Mouse (Mus musculus): ENCODE results near the gene Fbxl15. TPM values are rescaled to one million over a fixed set of nuclear protein-coding genes. Genes with fewer than 3 reads are reported as not detected.

Gene Fbxl15
- total RNA-seq, 1 experiment from 2014 or later = 3.5 TPM

DNA sequence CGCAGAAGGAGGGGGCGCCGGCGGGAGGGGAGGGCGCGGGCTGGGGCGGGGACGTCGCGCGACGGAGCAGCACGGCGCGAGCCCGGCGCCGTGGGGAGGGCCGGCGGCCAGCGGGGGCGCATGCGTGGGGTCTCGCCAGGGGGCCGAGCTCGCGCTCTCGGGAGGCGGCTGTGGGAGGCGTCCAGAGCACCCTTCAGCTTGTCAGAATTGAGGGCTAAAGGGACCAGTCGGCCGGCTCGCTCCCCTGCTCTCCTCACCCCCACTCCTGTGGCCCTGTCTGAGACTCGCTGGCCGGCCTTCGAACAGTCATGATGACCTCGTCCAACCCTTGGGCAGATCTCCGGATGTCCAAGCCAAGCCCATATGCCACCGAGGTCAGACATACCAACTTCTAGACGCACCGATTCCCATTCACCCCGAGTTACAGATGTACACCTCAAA lies 9.9 kb upstream of the Fbxl15 start:
- no peak for ATAC-seq (replicated peaks in 1 of 2; ENCODE audit: insufficient read depth in 1 of 2, low FRiP score in 2 of 2, low TSS enrichment in 1 of 2, low read depth in 1 of 2, poor library complexity in 2 of 2, severe bottlenecking in 2 of 2)

DNA sequence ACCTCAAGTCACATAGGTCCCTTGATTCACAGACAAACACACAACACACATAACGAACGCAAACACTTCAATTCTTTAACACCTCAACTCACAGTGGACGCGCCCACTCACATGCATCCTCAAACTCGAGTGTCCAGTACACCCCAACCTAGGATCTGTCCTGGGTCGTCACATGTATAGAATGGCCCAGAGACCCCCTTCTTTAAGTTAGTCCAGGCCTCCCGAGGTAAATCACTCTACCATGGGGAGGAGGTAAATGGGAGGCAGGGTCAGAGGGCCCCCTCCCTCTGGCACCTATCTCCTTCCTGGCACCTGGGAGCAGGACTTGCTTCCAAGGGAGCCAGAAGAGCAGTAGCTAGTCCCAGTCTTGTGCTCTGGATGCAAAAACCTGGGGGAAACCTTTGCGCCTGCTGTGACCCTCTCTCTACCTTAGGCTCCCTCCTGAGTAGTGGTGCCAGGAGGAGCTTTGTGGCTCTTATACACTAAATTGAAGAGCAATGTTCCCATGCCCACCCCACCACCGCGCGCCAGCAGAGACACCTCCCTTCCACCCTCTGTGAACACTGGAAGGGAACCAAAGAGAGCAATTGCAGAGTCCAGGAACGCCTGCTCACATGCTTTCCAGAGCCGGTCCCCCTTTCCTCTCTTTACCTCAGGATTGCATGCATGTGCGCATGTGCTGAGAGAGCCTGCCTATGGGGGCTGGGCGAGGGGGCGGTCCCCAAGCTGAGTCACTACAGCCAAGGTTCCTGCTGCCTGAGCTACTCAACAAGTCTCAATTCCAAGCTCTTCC lies 9.2 kb upstream of the Fbxl15 start:
- 0 out of 4 replicates have a peak, but pooled peaks have one; percentile 15 for ATAC-seq (replicated peaks in 1 of 2; ENCODE audit: insufficient read depth in 1 of 2, low FRiP score in 2 of 2, low TSS enrichment in 1 of 2, low read depth in 1 of 2, poor library complexity in 2 of 2, severe bottlenecking in 2 of 2)

DNA sequence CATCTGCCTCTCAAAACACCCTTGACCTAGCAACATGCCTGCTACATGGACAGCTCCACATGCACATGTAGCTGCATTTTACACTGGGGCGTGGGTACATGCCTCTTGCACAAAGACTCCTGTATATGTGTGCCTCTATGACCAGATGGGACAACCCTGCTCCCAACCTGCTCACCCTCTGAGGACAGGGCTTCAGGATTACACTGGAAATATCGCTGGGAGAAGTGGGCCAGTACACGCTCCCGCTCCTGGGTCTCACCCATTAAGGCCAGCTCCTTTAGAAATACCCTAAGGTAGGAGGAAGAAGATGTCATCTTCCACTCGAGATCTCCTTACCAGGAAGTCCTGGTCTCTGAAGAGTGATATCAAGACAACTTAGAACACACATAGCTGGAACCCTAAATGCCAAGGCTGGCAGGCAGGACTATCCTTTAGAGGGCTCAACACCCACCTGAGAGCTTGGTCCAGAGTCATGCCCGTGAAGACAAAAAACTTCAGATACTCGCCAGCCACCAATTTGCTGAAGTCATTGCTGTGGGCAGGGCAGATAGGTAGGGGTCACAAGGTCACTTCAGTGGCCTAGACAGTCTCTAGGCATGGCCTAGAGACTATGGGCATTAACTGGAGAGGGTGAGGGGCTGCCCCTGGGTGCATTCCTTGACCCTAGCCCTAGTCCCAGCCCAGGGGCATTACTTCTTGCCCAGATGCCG lies 7.8 kb upstream of the Fbxl15 start:
- no peak for ATAC-seq (replicated peaks in 1 of 2; ENCODE audit: insufficient read depth in 1 of 2, low FRiP score in 2 of 2, low TSS enrichment in 1 of 2, low read depth in 1 of 2, poor library complexity in 2 of 2, severe bottlenecking in 2 of 2)

DNA sequence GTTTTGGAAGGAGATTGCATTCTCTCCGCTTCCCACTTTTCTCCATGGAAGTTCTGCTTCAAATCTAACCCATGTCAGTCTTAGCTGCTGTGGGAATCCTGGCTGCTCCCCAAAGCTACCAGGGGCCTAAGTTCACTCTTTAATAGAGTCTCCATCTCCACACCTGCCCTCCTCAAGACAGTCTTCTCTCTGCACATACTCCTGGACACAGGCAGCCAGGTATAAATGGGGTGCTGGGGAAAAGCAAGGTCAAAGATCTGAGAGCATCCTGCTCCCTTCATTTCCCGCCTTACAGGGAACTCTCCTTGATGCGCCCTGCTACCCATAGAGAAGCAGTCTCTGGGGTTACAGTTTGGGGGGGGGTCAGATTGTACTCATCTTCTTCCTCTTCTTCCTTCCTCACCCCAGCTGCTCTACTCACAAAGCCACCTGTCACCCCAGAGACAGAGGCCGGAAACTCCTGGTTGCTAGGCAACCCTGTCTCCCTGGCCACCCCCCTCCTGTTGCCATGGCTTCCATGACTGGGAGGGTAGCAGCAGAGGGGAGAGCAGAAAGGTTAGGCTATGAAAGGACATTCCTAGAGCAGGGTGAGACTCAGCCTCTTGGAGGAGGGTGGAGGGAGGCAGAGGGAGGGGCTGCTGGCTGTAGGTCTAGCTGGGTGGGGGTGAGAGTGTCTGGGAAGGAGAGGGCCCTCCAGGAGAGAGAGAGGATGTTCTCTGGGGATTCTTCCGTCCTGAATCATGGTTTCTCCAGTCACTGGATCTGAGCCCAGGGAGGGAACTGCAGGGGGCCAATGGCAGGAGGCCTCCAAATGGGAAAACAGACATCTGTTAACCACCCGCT lies 6.7 kb upstream of the Fbxl15 start:
- ATAC-seq (replicated peaks in 1 of 2; ENCODE audit: insufficient read depth in 1 of 2, low FRiP score in 2 of 2, low TSS enrichment in 1 of 2, low read depth in 1 of 2, poor library complexity in 2 of 2, severe bottlenecking in 2 of 2) = no peak

DNA sequence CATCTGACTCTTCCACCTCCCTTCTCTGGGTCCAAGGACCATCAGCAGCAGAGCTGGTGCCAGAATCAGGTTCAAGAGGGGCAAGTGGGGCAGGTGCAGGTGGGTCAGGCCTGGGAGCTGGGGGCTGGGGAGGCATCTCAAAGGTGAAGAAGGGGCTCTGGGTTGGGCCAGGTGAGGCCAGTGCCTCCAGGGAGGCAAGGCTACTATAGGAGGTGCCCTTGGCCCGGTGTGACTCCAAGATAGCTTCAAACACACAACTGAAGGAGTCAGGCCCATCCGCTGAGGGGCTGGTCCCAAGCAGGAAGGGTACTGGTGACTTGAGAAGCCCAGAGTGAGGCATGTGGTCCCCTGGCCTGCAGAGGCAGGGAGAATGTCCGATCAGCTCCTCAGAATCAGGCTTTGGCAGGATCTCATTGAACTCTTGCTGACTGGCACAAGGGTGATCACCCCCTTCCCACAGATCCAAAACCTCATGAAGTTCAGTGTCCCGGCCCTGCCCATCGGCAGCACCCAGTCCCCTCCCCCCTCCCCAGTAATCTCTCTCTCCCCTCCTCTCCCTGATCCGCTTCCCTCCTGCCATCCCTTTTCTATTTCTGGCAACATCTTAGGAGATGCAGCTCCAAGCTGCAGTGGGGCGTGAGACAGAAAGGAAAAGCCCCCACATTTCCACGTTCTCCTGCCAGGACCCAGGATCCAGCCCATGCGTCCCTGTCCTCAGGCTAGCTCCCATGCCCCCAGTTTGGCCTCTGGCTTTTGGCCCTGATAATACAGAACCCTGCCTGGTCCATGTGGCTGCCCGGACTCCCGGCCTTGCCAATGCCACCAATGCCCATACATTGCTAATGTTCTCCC lies 5.6 kb upstream of the Fbxl15 start:
- no peak for ATAC-seq (replicated peaks in 1 of 2; ENCODE audit: insufficient read depth in 1 of 2, low FRiP score in 2 of 2, low TSS enrichment in 1 of 2, low read depth in 1 of 2, poor library complexity in 2 of 2, severe bottlenecking in 2 of 2)

DNA sequence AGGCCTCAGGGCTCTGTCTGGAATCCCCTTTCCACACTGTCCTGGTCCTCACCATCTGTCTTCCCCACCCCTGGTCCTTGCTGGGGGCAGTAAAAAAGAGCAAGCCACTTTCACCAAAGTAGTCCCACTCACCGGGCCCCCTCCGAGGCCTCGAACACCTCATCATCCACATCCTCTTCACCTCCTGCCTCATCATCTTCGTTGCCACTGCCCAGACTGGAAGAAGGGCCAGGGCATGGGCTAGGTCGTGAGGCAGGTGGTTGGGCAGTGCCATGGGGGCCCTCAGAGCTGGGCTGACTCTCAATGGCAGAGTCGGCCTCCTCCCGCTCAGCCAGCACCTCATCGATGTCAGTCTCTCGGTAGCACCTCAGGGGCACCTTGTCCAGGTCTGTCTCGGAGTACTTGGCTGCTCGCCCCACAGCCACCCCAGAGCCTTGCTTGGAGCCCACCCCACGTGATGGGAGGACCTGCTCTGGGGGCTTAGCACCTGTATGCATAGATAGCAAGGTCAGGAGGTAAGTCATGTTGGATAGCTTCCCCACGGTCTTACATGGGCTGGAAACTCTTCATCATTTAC lies 4.9 kb upstream of the Fbxl15 start:
- ATAC-seq (replicated peaks in 1 of 2; ENCODE audit: insufficient read depth in 1 of 2, low FRiP score in 2 of 2, low TSS enrichment in 1 of 2, low read depth in 1 of 2, poor library complexity in 2 of 2, severe bottlenecking in 2 of 2) = no peak

DNA sequence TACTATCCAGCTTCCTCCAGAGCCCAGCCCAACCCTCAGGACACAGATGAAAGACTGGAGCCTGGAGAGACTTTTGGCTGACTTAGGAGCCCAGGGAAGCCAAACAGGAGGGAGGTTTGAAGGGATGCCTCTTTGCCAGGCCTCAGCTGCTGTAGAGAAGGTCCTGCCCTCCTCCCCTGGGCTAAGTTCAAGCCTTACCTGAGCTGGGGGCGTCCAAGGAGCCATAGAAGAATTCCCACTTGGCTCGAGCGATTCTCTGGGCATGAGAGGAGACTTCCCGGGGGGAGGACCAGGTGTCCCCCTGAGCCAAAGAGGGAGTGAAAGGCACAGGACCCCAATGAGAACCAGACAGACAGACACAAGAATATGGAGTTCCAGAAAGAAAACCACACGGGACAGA lies 4.3 kb upstream of the Fbxl15 start:
- ATAC-seq (replicated peaks in 1 of 2; ENCODE audit: insufficient read depth in 1 of 2, low FRiP score in 2 of 2, low TSS enrichment in 1 of 2, low read depth in 1 of 2, poor library complexity in 2 of 2, severe bottlenecking in 2 of 2) = no peak

DNA sequence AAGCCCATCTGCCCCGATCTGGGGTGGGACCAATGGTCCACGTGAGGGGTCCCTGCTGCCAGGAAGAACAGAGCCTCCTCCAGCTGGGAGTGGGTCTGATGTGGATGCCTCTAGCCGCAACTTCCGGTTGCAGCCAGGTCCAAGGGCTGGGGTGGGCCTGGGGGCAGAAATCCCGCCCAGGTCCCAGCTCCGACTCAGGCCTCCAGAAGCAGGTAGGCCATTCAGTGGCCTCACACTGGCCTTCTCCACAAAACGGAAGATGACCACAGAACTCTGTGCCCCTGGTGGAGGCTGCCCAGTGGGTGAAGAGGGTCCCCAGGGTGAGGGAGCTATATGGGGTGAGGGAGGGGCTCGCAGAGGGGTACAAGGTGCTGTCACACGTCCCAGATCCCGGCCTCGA lies 3.6 kb upstream of the Fbxl15 start:
- ATAC-seq (replicated peaks in 1 of 2; ENCODE audit: insufficient read depth in 1 of 2, low FRiP score in 2 of 2, low TSS enrichment in 1 of 2, low read depth in 1 of 2, poor library complexity in 2 of 2, severe bottlenecking in 2 of 2) = no peak

DNA sequence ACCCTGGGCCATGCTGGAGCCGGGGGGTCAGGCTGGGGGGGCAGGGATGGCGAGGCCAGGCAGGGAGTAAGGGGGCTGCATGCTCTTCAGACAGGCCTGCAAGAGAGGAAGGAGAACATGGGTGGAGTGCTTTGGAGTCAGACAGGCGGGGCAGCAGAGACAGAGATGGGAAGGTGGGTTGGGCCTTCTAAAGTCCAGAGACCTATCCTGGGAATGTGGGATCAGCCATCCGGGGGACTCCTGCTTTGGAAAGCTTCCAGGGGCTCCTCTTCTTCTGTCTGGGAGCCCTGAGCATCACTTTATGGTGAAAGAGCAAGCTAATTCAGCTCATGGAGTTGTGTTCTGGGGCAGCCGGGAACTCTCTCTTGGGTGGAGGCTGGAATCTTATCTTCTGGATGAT lies 3.1 kb upstream of the Fbxl15 start:
- ATAC-seq (replicated peaks in 1 of 2; ENCODE audit: insufficient read depth in 1 of 2, low FRiP score in 2 of 2, low TSS enrichment in 1 of 2, low read depth in 1 of 2, poor library complexity in 2 of 2, severe bottlenecking in 2 of 2) = no peak

DNA sequence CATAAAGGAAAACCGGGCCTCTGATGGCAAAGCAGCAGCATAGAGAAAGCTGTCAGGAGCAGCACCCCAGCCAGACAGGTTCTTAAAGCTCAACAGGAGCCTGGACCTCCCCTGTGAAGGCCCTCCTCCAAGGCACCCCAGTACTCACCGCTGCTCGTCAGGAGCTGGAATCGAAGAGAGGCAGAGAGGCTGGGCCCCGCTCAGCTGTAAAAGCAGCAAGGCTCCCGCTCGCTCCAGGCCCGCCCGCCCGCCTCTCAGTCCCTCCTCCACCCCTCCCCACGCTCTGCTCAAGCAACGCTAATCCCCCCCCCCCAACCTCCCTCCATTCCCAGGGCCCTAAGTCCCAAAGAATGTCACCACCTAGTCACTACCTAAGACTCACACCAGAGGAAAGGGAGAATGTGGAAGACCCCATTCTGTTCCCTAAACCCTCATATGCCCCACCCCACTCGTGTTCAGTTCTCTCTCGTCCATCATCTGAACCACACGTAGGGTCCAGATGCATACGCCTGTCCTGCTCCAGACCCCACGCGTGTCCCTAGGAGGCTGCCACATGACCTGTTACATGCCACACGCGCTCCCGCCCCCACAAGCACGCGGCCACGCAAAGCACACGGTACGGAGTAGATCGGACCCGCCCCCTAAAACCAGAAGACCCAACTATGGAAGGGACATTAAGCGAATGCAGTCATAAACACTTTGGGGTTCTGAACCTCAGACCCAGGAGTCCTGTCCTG lies 1.8 kb upstream of the Fbxl15 start:
- no peak for ATAC-seq (replicated peaks in 1 of 2; ENCODE audit: insufficient read depth in 1 of 2, low FRiP score in 2 of 2, low TSS enrichment in 1 of 2, low read depth in 1 of 2, poor library complexity in 2 of 2, severe bottlenecking in 2 of 2)

DNA sequence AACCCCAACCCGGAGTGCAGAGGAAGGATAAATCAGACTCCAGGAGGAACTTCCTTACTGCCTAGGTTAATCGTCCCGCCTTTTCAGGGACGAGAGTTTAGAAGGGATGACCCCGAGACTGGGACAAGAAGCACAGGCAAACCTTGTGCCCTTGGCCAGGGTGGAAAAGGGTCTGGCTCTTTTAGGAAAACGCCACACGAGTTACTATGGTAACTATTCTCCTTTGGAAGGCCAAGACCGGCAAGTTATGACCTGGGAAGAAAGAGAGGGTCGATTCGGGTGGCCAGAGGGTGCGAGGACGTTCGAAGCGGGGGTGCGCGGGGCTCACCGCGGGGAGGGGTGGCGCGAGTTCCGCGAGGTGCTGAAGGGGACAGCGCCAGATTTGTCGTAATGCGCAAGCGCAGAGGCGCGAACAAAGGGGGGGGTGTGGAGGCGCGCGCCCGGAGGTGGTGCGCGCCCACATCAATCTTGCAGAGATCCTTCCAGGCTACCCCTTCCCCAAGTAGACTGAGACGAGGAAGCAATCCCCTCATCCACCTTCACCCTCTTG lies 1.2 kb upstream of the Fbxl15 start, which contains the start of gene Psd:
TSS of gene Psd (minus strand) at position 401 of the 550 bp plus-strand sequence.
- ATAC-seq (replicated peaks in 1 of 2; ENCODE audit: insufficient read depth in 1 of 2, low FRiP score in 2 of 2, low TSS enrichment in 1 of 2, low read depth in 1 of 2, poor library complexity in 2 of 2, severe bottlenecking in 2 of 2) = no peak

DNA sequence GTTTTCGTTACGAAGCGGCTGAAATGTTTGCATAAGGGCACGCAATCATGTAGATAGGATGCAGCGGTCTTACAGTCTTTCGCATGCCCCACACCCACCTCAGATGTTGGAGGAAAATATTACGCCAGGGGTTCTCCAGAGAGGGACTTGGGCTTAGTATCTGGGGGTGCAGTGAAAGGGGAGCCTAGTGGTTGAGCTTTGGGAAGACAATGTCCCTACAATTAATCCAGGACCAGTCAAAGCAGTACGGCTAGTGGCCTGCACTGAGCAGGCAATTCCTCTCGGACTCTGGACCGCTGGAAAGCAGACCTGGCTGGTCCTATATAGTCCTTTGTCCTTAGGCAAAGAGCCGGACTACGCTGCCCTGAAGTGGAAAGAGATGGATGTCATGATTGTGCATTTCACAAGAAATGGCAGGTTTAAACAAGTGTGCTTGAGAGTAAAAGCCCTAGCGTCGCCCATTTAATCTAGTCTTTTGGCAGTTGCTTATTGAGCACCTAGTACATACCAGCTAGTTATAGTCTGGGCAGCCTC lies 386 bp upstream of the Fbxl15 start:
- ATAC-seq (replicated peaks in 1 of 2; ENCODE audit: insufficient read depth in 1 of 2, low FRiP score in 2 of 2, low TSS enrichment in 1 of 2, low read depth in 1 of 2, poor library complexity in 2 of 2, severe bottlenecking in 2 of 2) = no peak

DNA sequence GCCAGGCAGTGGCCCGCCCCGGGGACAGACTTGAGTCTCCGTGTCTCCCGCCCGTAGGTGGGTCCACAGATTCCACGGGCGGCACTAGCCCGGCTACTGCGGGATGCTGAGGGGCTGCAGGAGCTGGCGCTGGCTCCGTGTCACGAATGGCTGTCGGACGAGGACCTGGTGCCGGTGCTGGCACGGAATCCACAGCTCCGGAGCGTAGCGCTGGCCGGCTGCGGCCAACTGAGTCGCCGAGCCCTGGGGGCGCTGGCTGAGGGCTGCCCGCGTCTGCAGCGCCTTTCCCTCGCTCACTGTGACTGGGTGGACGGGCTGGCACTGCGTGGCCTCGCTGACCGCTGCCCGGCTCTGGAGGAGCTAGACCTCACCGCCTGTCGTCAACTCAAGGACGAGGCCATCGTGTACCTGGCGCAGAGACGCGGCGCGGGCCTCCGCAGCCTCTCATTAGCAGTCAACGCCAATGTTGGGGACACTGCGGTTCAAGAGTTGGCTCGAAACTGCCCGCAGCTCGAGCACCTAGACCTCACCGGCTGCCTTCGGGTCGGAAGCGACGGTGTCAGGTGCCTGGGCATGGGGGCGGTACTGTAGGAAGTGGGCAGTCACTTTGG lies 1.2 kb downstream of the Fbxl15 start:
- no peak for ATAC-seq (replicated peaks in 1 of 2; ENCODE audit: insufficient read depth in 1 of 2, low FRiP score in 2 of 2, low TSS enrichment in 1 of 2, low read depth in 1 of 2, poor library complexity in 2 of 2, severe bottlenecking in 2 of 2)

DNA sequence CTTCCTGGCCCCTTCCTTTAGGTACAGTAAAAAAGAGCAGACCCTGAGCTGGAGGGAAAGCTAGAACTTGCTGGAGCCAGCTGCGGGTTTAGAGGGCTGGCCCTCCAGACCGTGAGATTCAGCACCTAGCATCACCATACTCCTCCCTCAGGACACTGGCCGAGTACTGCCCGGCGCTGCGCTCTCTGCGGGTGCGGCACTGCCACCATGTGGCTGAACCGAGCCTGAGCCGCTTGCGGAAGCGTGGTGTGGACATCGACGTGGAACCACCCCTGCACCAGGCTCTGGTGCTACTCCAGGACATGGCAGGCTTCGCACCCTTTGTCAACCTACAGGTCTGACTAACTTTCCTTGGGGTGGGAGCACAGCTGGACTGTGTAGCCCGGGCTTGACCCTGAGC lies 2.0 kb downstream of the Fbxl15 start:
- ATAC-seq (replicated peaks in 1 of 2; ENCODE audit: insufficient read depth in 1 of 2, low FRiP score in 2 of 2, low TSS enrichment in 1 of 2, low read depth in 1 of 2, poor library complexity in 2 of 2, severe bottlenecking in 2 of 2) = peak; percentile 57 to 70

DNA sequence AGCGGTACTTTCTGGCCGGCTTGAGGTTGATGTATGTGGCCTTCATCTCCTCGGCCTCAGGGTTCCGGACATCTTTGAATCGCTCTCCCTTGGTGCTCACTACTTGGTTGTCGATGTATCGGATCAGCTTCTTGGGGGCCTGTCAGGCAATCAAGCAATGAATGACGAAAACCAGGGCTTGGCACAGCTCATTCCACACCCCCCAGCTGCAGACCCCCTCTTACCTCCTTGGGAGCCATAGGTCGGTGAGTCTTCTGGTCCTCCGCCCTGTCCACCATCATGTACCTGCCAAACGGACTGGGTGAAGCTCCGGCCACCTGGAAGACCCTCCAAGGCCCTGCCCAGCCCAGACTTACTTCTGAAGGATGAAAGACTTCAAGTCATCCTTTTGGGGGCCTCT lies 2.7 kb downstream of the Fbxl15 start:
- ATAC-seq (replicated peaks in 1 of 2; ENCODE audit: insufficient read depth in 1 of 2, low FRiP score in 2 of 2, low TSS enrichment in 1 of 2, low read depth in 1 of 2, poor library complexity in 2 of 2, severe bottlenecking in 2 of 2) = no peak

Data from hematopoietic stem cell, adult 5-6 weeks (primary cell).